Mouse (Mus musculus): ENCODE measurements around the gene Dpep3.
A peak's percentile ranks its signal among the peaks of the same experiment; 100 is the strongest.

The Dpep3 gene

GRCm38 (mm10) chr8:105936866-105937475 lies 42.3 kb downstream of the Dpep3 start:
- DNase-seq (ENCODE audit: low read depth in 2 of 2, low spot score in 2 of 2), result peak in 1 of 2 experiments; percentile 39

GRCm38 (mm10) chr8:105935863-105936603 lies 43.2 kb downstream of the Dpep3 start:
- no peak for DNase-seq (ENCODE audit: low read depth in 2 of 2, low spot score in 2 of 2)

- no peak for DNase-seq (ENCODE audit: low read depth in 2 of 2, low spot score in 2 of 2)
Observed at GRCm38 (mm10) chr8:105935105-105935504, 44.1 kb downstream of the Dpep3 start.

GRCm38 (mm10) chr8:105933762-105934161 lies 45.5 kb downstream of the Dpep3 start, which contains the start of gene Ctrl:
Gene Ctrl, minus strand, starts transcription at chr8:105933862.
- no peak for DNase-seq (ENCODE audit: low read depth in 2 of 2, low spot score in 2 of 2)

GRCm38 (mm10) chr8:105932525-105932924 lies 46.7 kb downstream of the Dpep3 start:
- DNase-seq (ENCODE audit: low read depth in 2 of 2, low spot score in 2 of 2), result no peak

GRCm38 (mm10) chr8:105931271-105931670 lies 48.0 kb downstream of the Dpep3 start:
- no peak for DNase-seq (ENCODE audit: low read depth in 2 of 2, low spot score in 2 of 2)

- peak; percentile 86 to 92 for DNase-seq (ENCODE audit: low read depth in 2 of 2, low spot score in 2 of 2)
Observed at GRCm38 (mm10) chr8:105930602-105931001, 48.6 kb downstream of the Dpep3 start.

GRCm38 (mm10) chr8:105925123-105925522 lies 54.1 kb downstream of the Dpep3 start:
- DNase-seq (ENCODE audit: low read depth in 2 of 2, low spot score in 2 of 2), result no peak
